Mouse (Mus musculus): ENCODE data around the gene Snx17. TPM values are rescaled to one million over a fixed set of nuclear protein-coding genes. Genes with fewer than 3 reads are reported as not detected.
A peak's percentile ranks its signal among the peaks of the same experiment; 100 is the strongest.

Gene Snx17
- polyA plus RNA-seq, 1 experiment: 138 TPM

DNA sequence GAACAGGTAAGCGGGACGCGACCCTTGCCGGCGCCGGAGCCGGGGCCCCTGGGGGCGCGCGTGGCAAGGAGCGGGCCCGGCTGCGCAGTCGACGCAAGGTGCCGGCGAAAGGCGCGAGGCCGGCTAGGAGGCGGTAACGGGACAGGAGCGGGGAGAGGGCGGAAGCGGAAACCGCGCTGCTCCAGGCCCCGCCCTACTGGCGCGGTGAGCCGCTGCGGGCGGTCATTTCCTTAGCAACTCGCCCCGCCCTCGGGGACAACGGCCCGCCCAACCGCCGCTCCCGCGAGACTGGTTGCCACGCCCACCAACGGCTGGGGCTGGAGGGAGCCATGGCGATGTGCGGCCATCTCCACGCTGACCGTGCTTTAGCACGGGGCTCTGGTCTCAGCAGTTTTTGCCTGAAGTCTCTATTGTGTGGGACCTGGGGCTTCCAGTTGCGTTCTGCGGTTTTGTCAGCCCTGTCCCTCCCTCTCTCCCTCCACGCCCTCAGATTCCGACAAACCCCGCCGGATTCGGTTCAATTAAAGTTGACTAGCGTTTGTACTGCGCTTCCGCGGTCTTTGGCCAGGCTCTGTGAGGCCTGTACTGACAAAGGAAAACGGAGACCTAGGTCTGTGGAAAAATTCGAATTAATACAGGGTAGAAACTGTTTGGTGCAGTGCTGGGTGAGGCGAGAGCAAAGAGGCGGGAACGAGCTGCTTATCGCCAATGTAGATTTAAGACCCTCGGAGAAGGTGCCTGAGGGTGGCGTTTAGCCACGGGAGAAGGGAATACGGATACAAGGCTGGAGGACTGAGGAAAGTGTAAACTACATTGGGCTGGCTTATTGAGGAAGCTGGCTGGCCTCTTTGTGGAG lies 27.6 kb downstream of the Snx17 start, which contains the start of gene Ppm1g:
Ppm1g (minus strand) TSS at position 240 of the 856 bp plus-strand sequence.
- Histone ChIP-seq H3K79me2 (ENCODE audit: control insufficient read depth, insufficient read depth) (peaks cover 46% of the 10 kb centered on the region), H3ac (ENCODE audit: control insufficient read depth, insufficient read length) (peak within 1 kb of the TSS; percentile 32), H3K27me3 (ENCODE audit: control insufficient read depth, insufficient read depth, insufficient read length) (no peaks in the 10 kb centered on the region), H3K4me3 (peak within 1 kb of the TSS; percentile 90), H3K4me2 (ENCODE audit: low read depth) (peak within 1 kb of the TSS; percentile 82), H3K36me3 (ENCODE audit: control insufficient read depth, insufficient read depth) (no peaks in the 10 kb centered on the region)
- TF ChIP-seq USF1 (IDR thresholded peaks at IDR 0.05; ENCODE audit: low read depth) (no peak), POLR2A (IDR thresholded peaks at IDR 0.05; ENCODE audit: insufficient read length, low read depth) (peak; percentile 96), E2F4 (IDR thresholded peaks at IDR 0.05; ENCODE audit: insufficient read depth) (no peak), TCF12 (IDR thresholded peaks at IDR 0.05; ENCODE audit: insufficient read depth, poor library complexity, severe bottlenecking) (no peak), MYOD1 (IDR thresholded peaks at IDR 0.05; ENCODE audit: control insufficient read depth in 1 of 3, insufficient read length in 2 of 3, low read depth in 2 of 3) (peak in 1 of 3 experiments; percentile 32), SRF (IDR thresholded peaks at IDR 0.05; ENCODE audit: control insufficient read depth, insufficient read length, low read depth) (peak; percentile 72), TCF3 (IDR thresholded peaks at IDR 0.05; ENCODE audit: insufficient read length, low read depth) (no peak), CEBPB (IDR thresholded peaks at IDR 0.05; ENCODE audit: insufficient read depth, poor library complexity, severe bottlenecking) (no peak), POLR2AphosphoS2 (IDR thresholded peaks at IDR 0.05; ENCODE audit: insufficient read length, low read depth) (peak; percentile 98), MAX (IDR thresholded peaks at IDR 0.05; ENCODE audit: low read depth) (no peak), MYOG (IDR thresholded peaks at IDR 0.05; ENCODE audit: control insufficient read depth in 1 of 3, insufficient read depth in 1 of 3, insufficient read length in 2 of 3, low read depth in 2 of 3) (no peak), REST (IDR thresholded peaks at IDR 0.05; ENCODE audit: insufficient read depth, insufficient read length) (no peak)

- Histone ChIP-seq H3K36me3 (ENCODE audit: control insufficient read depth, insufficient read depth) (no peaks in the 10 kb centered on the region), H3K4me2 (ENCODE audit: low read depth) (peak overlapping the region; percentile 72), H3K4me3 (peak overlapping the region; percentile 90), H3K79me2 (ENCODE audit: control insufficient read depth, insufficient read depth) (peaks cover 39% of the 10 kb centered on the region), H3K27me3 (ENCODE audit: control insufficient read depth, insufficient read depth, insufficient read length) (no peaks in the 10 kb centered on the region), H3ac (ENCODE audit: control insufficient read depth, insufficient read length) (peak overlapping the region; percentile 32)
- TF ChIP-seq POLR2AphosphoS2 (IDR thresholded peaks at IDR 0.05; ENCODE audit: insufficient read length, low read depth) (no peak), POLR2A (IDR thresholded peaks at IDR 0.05; ENCODE audit: insufficient read length, low read depth) (peak; percentile 16), CEBPB (IDR thresholded peaks at IDR 0.05; ENCODE audit: insufficient read depth, poor library complexity, severe bottlenecking) (no peak)
These were observed 28.4 kb downstream of the Snx17 start for GRCm38 (mm10) chr5:31221304-31221945.

DNA sequence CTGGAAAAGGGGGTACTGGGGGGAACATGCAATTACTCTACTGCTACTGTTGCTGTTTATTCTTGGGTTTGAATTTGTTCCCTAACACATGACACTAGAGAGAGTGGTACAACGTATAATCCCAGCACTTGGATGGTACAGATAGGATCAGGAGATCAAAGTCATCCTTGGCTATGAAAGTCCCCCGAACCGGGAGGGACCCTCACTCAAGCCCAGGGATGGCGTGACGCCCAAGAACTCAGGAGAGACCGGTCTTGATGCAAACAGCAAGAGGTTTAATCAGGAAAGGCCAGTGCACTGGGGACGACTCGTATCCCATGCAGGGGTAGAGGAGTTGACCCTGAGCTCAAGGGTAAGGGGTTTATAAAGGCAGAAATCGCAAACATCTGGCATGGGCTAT lies 29.7 kb downstream of the Snx17 start:
- H3K27me3 ChIP-seq (ENCODE audit: control insufficient read depth, insufficient read depth, insufficient read length): no peaks in the 10 kb centered on the region
- peaks cover 26% of the 10 kb centered on the region for H3K79me2 ChIP-seq (ENCODE audit: control insufficient read depth, insufficient read depth)
- no peak overlapping the region for H3K4me3 ChIP-seq
- H3ac ChIP-seq (ENCODE audit: control insufficient read depth, insufficient read length): no peak overlapping the region
- no peak overlapping the region for H3K4me2 ChIP-seq (ENCODE audit: low read depth)
- H3K36me3 ChIP-seq (ENCODE audit: control insufficient read depth, insufficient read depth): no peaks in the 10 kb centered on the region
- no peak for TF ChIP-seq MAX (IDR thresholded peaks at IDR 0.05; ENCODE audit: low read depth)
- TF ChIP-seq POLR2AphosphoS2 (IDR thresholded peaks at IDR 0.05; ENCODE audit: insufficient read length, low read depth): no peak
- TF ChIP-seq E2F4 (IDR thresholded peaks at IDR 0.05; ENCODE audit: insufficient read depth): no peak
- no peak for TF ChIP-seq USF1 (IDR thresholded peaks at IDR 0.05; ENCODE audit: low read depth)
- no peak for TF ChIP-seq MYOG (IDR thresholded peaks at IDR 0.05; ENCODE audit: control insufficient read depth in 1 of 3, insufficient read depth in 1 of 3, insufficient read length in 2 of 3, low read depth in 2 of 3)
- TF ChIP-seq POLR2A (IDR thresholded peaks at IDR 0.05; ENCODE audit: insufficient read length, low read depth): no peak
- no peak for TF ChIP-seq REST (IDR thresholded peaks at IDR 0.05; ENCODE audit: insufficient read depth, insufficient read length)
- TF ChIP-seq CEBPB (IDR thresholded peaks at IDR 0.05; ENCODE audit: insufficient read depth, poor library complexity, severe bottlenecking): no peak
- TF ChIP-seq MYOD1 (IDR thresholded peaks at IDR 0.05; ENCODE audit: control insufficient read depth in 1 of 3, insufficient read length in 2 of 3, low read depth in 2 of 3): no peak
- TF ChIP-seq TCF12 (IDR thresholded peaks at IDR 0.05; ENCODE audit: insufficient read depth, poor library complexity, severe bottlenecking): no peak
- TF ChIP-seq TCF3 (IDR thresholded peaks at IDR 0.05; ENCODE audit: insufficient read length, low read depth): no peak
- TF ChIP-seq SRF (IDR thresholded peaks at IDR 0.05; ENCODE audit: control insufficient read depth, insufficient read length, low read depth): no peak

DNA sequence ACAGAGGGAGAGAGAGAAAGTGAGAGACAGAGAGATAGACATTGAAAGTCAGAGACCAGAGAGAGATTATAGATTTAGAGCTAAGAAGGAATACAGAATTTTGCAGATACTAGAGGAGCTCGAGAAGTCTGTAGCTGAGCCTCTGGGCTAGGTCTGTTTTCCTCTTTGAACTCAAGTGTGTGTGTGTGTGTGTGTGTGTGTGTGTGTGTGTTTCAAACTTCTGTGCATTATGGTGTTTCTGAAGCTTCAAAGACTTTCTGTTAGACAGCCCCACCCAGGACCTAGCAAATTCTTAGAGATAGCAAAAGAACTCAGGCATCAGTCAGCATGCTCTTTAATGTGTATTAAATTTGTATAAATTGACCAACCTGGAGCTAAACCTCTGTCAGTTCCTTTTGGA lies 33.6 kb downstream of the Snx17 start:
- no peak overlapping the region for H3K4me2 ChIP-seq (ENCODE audit: low read depth)
- H3K4me3 ChIP-seq: no peak overlapping the region
- no peak overlapping the region for H3ac ChIP-seq (ENCODE audit: control insufficient read depth, insufficient read length)
- no peaks in the 10 kb centered on the region for H3K27me3 ChIP-seq (ENCODE audit: control insufficient read depth, insufficient read depth, insufficient read length)
- no peaks in the 10 kb centered on the region for H3K36me3 ChIP-seq (ENCODE audit: control insufficient read depth, insufficient read depth)
- no peaks in the 10 kb centered on the region for H3K79me2 ChIP-seq (ENCODE audit: control insufficient read depth, insufficient read depth)
- no peak for TF ChIP-seq TCF12 (IDR thresholded peaks at IDR 0.05; ENCODE audit: insufficient read depth, poor library complexity, severe bottlenecking)
- TF ChIP-seq TCF3 (IDR thresholded peaks at IDR 0.05; ENCODE audit: insufficient read length, low read depth): no peak
- TF ChIP-seq MAX (IDR thresholded peaks at IDR 0.05; ENCODE audit: low read depth): no peak
- TF ChIP-seq MYOG (IDR thresholded peaks at IDR 0.05; ENCODE audit: control insufficient read depth in 1 of 3, insufficient read depth in 1 of 3, insufficient read length in 2 of 3, low read depth in 2 of 3): no peak
- no peak for TF ChIP-seq REST (IDR thresholded peaks at IDR 0.05; ENCODE audit: insufficient read depth, insufficient read length)
- no peak for TF ChIP-seq POLR2AphosphoS2 (IDR thresholded peaks at IDR 0.05; ENCODE audit: insufficient read length, low read depth)
- TF ChIP-seq CEBPB (IDR thresholded peaks at IDR 0.05; ENCODE audit: insufficient read depth, poor library complexity, severe bottlenecking): no peak
- no peak for TF ChIP-seq SRF (IDR thresholded peaks at IDR 0.05; ENCODE audit: control insufficient read depth, insufficient read length, low read depth)
- TF ChIP-seq E2F4 (IDR thresholded peaks at IDR 0.05; ENCODE audit: insufficient read depth): no peak
- no peak for TF ChIP-seq POLR2A (IDR thresholded peaks at IDR 0.05; ENCODE audit: insufficient read length, low read depth)
- TF ChIP-seq USF1 (IDR thresholded peaks at IDR 0.05; ENCODE audit: low read depth): no peak
- TF ChIP-seq MYOD1 (IDR thresholded peaks at IDR 0.05; ENCODE audit: control insufficient read depth in 1 of 3, insufficient read length in 2 of 3, low read depth in 2 of 3): no peak

All from myocyte (in vitro differentiated cells).